Mouse (Mus musculus) hindbrain, embryonic 11.5 days (tissue): ENCODE data around the gene Pnck. TPM values are rescaled to one million over a fixed set of nuclear protein-coding genes. Genes with fewer than 3 reads are reported as not detected.

Experiments
- ATAC-seq: fragments of 200-750 bp; cut with Nextera tagmentation; 2 replicates; pipeline ENCODE4 v1.8.0; 2017; ENCODE audit warnings: mild to moderate bottlenecking, moderate TSS enrichment, moderate library complexity; ENCODE audit not compliant: low FRiP score
- DNase-seq: peaks from one replicate; pipeline ENCODE4 v3.0.0-alpha.2; 2015; ENCODE audit warnings: low spot score
- H3K27ac ChIP-seq: fragments of 300-500 bp; sonication (generic); 2 replicates; pipeline ENCODE4 v1.5.1; 2014; ENCODE audit warnings: mild to moderate bottlenecking, low read depth, low read length
- H3K27me3 ChIP-seq: fragments of 300-500 bp; sonication (generic); 2 replicates; pipeline ENCODE4 v1.6.1; 2014; ENCODE audit warnings: mild to moderate bottlenecking, low read length, moderate library complexity, mixed read lengths; ENCODE audit not compliant: control insufficient read depth, insufficient read depth
- H3K36me3 ChIP-seq: fragments of 300-500 bp; sonication (generic); 2 replicates; pipeline ENCODE4 v1.6.1; 2014; ENCODE audit warnings: mild to moderate bottlenecking, low read length, moderate library complexity, mixed read lengths; ENCODE audit not compliant: control insufficient read depth, insufficient read depth
- H3K4me1 ChIP-seq: fragments of 300-500 bp; sonication (generic); replicated peaks from 2 replicates; pipeline ENCODE4 v1.6.1; 2014; ENCODE audit warnings: low read length, mixed read lengths; ENCODE audit not compliant: control insufficient read depth, insufficient read depth
- H3K4me2 ChIP-seq: fragments of 300-500 bp; sonication (generic); replicated peaks from 2 replicates; pipeline ENCODE4 v1.6.1; 2014; ENCODE audit warnings: mild to moderate bottlenecking, low read depth, low read length
- H3K4me3 ChIP-seq: fragments of 300-500 bp; sonication (generic); 2 replicates; pipeline ENCODE4 v1.5.1; 2014; ENCODE audit warnings: low read depth, low read length
- H3K9ac ChIP-seq: fragments of 300-500 bp; sonication (generic); 2 replicates; pipeline ENCODE4 v1.6.1; 2014; ENCODE audit warnings: low read depth, low read length
- H3K9me3 ChIP-seq: fragments of 300-500 bp; sonication (generic); 2 replicates; pipeline ENCODE4 v1.6.1; 2016; ENCODE audit warnings: low read length; ENCODE audit not compliant: control insufficient read depth
- WGBS: fragments of 180-500 bp; shearing (Covaris S2); extraction: QIAGEN DNeasy Blood & Tissue Kit; methylation state at CpG from one replicate; pipeline ENCODE4 v1.1.7; 2014; 5-methylcytosine and 5-hydroxymethylcytosine counted together
- polyA plus RNA-seq: library from polyadenylated mRNA; unstranded; fragments of >200 nt; fragmentation: Nextera tagmentation; extraction: Ambion mirVana; gene quantifications from 2 replicates; pipeline ENCODE4 v1.2.1, GENCODE M21; 2014

Pnck gene
- polyA plus RNA-seq, 1 experiment from 2014 or later: 14.0 TPM

DNA sequence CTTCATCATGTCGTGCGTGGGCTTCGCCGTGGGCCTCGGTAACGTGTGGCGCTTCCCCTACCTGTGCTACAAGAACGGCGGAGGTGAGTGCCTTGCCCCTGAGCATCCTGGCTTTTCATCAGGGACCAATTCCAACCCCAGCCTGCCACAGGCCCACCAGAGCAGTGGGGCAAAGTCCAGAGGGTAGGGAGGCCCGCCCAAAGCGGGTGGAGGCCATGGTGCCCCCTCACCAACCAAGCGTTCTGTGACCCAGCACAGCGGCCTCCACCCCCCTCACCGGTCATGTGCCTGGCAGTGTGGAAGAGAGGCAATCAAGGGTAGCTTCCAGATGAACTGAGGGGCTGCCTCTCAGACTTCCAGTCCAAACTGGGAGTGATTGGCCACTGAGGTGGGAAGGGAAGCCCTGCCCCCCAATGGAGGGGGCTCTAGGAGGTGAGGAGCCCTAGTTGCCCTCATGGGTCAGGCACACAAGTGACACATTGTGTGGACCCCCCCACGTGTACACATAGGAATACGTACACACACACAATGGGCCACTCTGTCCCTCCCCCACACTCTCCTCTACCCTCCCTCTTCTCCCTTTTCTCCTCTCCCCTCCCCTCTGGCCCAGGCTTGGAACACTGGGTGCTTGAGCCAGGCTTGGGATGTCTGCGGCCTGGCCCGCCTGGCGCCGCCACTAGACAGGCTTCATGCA, 14.2 kb upstream of the Pnck start:
- Histone ChIP-seq H3K36me3 (no peaks in the 10 kb centered on the region), H3K9ac (peak overlapping the region; percentile 73), H3K27me3 (no peaks in the 10 kb centered on the region; the same call in 1 of the 2 replicates), H3K4me1 (no peaks in the 10 kb centered on the region; the same call in 1 of the 2 replicates), H3K4me3 (peak overlapping the region; percentile 57), H3K9me3 (no peaks in the 10 kb centered on the region), H3K27ac (no peak overlapping the region), H3K4me2 (peak overlapping the region; percentile 76)
- DNase-seq (peak; percentile 23), ATAC-seq (peak; percentile 45)
- WGBS: 22% methylated on average over 20 of the region's 20 CpGs

DNA sequence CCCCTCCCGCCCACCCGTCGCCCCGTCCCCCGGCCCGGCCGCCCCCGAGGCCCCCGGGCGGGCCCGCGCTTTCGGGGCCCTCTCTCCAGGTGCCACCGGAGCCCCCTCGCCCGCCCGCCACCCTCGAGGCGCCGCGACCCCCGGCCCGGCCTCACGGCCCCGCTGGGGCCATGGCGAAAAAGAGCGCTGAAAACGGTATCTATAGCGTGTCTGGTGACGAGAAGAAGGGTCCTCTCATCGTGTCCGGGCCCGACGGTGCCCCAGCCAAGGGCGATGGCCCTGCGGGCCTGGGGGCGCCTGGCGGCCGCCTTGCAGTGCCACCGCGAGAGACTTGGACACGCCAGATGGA, 13.7 kb upstream of the Pnck start:
- peak; percentile 4; the same call in 1 of the 2 replicates for ATAC-seq
- 25% methylated on average over 11 of the region's 42 CpGs for WGBS
- Histone ChIP-seq H3K9ac (peak overlapping the region; percentile 73), H3K4me3 (peak overlapping the region; percentile 57), H3K27me3 (no peaks in the 10 kb centered on the region; the same call in 1 of the 2 replicates), H3K36me3 (no peaks in the 10 kb centered on the region), H3K9me3 (no peaks in the 10 kb centered on the region), H3K4me2 (peak overlapping the region; percentile 76), H3K4me1 (no peaks in the 10 kb centered on the region; the same call in 1 of the 2 replicates), H3K27ac (no peak overlapping the region)
- peak; percentile 20 for DNase-seq

DNA sequence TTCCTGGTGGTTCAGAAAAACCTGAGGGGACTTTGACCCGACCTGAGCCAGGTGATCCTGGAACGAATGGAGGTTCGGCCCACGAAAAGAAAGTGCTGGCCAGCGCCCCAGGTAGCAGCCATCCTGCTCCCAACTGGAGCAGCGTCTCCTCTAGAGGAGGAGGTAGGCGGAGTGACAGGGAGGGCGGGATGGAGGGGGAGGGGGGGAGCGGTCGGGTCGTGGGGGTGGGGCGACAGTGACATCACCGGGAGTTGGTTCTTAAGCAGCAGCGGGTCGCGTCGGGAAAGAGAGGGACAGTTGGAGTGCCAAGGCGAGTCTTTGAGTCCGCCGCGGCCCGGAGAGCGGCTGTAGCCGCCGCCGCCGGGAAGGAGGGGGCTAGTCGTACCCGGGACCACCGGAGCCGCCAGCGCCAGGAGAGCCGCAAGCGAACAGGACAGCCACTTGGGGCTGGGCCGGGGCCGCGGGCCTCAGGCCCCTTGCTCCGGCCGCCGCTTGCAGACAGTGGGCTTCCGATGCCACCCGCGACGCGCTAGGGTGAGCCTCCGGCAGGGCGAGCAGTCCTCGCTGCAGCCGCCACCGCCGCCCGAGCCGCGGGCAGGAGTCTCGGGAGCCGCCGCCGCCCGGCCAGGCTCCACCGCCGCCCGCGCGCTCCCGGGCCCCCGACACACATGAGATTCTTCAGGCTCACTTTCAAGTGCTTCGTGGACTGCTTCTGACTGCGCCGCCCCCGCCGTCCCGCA, 13.1 kb upstream of the Pnck start, which contains the start of gene Slc6a8:
Gene Slc6a8, plus strand, starts transcription at position 272 of the 740 bp plus-strand sequence.
- H3K27ac ChIP-seq: no peak within 1 kb of the TSS
- no peaks in the 10 kb centered on the region; the same call in 1 of the 2 replicates for H3K4me1 ChIP-seq
- ATAC-seq: peak; percentile 78
- peak within 1 kb of the TSS; percentile 73 for H3K9ac ChIP-seq
- H3K4me2 ChIP-seq: peak within 1 kb of the TSS; percentile 76
- DNase-seq: peak; percentile 71
- WGBS: 18% methylated on average over 5 of the region's 72 CpGs
- H3K9me3 ChIP-seq: no peaks in the 10 kb centered on the region
- H3K4me3 ChIP-seq: peak within 1 kb of the TSS; percentile 57
- no peaks in the 10 kb centered on the region; the same call in 1 of the 2 replicates for H3K27me3 ChIP-seq
- no peaks in the 10 kb centered on the region for H3K36me3 ChIP-seq

DNA sequence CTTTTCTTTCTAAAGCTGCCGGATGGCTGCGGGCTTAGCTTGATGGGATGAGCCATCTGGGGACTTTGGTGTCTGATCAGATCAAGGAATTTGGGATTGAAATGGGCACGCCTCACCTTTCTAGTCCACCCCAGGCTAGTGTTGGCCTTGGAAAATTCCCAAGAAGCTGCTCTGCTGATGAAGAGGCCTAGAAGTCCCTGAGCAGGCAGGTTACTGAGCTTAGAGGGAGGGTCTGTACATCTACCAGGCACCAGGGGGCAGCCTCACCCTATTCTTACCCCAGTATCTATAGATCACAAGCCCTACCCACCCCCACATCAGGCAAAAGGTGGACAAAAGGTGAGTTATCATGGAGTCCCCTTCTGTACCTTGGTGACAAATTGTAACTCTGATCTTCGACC, 12.1 kb upstream of the Pnck start:
- Histone ChIP-seq H3K4me3 (no peak overlapping the region), H3K4me1 (no peaks in the 10 kb centered on the region; the same call in 1 of the 2 replicates), H3K27me3 (no peaks in the 10 kb centered on the region; the same call in 1 of the 2 replicates), H3K27ac (no peak overlapping the region), H3K9me3 (no peaks in the 10 kb centered on the region), H3K36me3 (no peaks in the 10 kb centered on the region), H3K4me2 (no peak overlapping the region), H3K9ac (no peak overlapping the region)
- ATAC-seq (peak; percentile 62; the same call in 1 of the 2 replicates), DNase-seq (peak; percentile 61)
- WGBS: 67% methylated on average over 4 of the region's 4 CpGs

DNA sequence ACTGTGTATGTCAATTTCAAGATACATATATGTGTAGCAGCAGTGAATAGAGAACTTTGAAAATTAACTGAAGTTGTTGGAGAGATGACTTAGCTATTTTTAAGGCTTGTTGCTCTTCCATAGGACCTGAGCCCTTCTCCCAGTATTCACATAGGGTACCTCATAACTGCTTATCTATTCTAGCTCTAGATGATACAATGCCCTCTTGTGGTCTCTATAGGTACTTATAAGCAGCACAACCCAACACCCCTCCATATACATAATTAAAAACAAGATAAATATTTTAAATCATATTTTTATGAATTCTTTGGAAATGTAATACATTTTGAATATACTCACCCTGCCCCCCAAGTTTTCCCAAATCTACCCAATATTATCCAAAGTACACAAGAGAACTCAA, 3.2 kb upstream of the Pnck start:
- no peak overlapping the region for H3K27ac ChIP-seq
- ATAC-seq: no peak
- H3K27me3 ChIP-seq: no peaks in the 10 kb centered on the region
- no peaks in the 10 kb centered on the region for H3K9me3 ChIP-seq
- H3K9ac ChIP-seq: no peak overlapping the region
- no peak overlapping the region for H3K4me2 ChIP-seq
- H3K36me3 ChIP-seq: no peaks in the 10 kb centered on the region
- no peaks in the 10 kb centered on the region for H3K4me1 ChIP-seq
- H3K4me3 ChIP-seq: no peak overlapping the region
- DNase-seq: peak; percentile 7

DNA sequence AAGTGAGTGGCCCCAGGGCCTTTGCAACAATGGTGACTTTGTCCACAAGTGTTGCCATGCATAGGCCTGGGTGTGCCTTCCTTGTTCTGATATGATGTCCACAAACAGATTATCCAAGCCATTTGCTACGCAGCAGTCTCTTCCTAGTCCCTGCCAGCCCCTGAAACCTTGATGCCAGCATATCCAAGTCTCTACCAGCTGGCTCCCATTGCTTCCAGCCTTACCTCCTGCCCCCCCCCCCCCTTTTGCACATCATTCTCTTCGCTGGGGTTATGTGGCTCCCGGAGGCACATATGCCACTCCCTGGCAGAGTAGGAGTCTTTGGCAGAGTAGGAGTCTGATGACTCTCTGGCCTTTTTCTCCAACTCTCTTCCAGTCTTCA, 358 bp upstream of the Pnck start:
- no peaks in the 10 kb centered on the region for H3K4me1 ChIP-seq
- H3K9ac ChIP-seq: peak overlapping the region; percentile 36
- H3K27me3 ChIP-seq: no peaks in the 10 kb centered on the region
- H3K27ac ChIP-seq: no peak overlapping the region
- H3K36me3 ChIP-seq: no peaks in the 10 kb centered on the region
- H3K4me3 ChIP-seq: peak overlapping the region; percentile 41
- 92% methylated on average over 2 of the region's 3 CpGs for WGBS
- peak overlapping the region; percentile 70 for H3K4me2 ChIP-seq
- no peak for ATAC-seq
- DNase-seq: no peak
- H3K9me3 ChIP-seq: no peaks in the 10 kb centered on the region

DNA sequence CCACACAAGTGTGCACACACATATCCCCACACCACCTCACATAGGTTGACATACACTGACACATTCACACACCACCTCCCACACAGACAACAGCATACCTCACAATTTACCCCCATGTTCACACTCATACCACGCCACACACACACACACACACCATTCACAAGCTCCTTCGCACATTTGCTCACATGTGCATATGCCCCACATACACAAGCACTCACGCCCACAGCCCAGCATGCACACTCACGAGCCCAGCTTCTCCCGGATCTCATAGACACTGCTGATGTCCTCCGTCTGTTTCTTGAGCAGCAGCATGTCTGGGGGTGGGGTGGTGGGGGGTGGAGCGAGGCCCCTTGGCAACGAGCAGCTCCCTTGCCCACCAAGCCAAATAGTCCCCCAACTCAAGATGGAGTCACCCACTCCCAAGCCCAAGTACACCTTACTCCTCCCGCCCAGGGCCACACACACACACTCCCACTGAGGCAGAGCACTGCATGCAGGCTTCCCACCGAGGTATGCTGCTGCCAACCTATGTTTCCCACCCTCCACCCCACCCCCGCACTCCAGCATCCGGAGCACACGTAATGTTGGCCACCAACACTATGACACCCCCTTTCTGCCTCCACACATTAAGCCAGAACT, 862 bp downstream of the Pnck start:
- no peak overlapping the region for H3K9ac ChIP-seq
- H3K9me3 ChIP-seq: no peaks in the 10 kb centered on the region
- peak overlapping the region; percentile 70 for H3K4me2 ChIP-seq
- H3K27ac ChIP-seq: no peak overlapping the region
- no peaks in the 10 kb centered on the region for H3K4me1 ChIP-seq
- peak overlapping the region; percentile 41 for H3K4me3 ChIP-seq
- no peaks in the 10 kb centered on the region for H3K36me3 ChIP-seq
- peak; percentile 45 for ATAC-seq
- no peaks in the 10 kb centered on the region for H3K27me3 ChIP-seq
- 66% methylated on average over 13 of the region's 13 CpGs for WGBS
- DNase-seq: no peak

DNA sequence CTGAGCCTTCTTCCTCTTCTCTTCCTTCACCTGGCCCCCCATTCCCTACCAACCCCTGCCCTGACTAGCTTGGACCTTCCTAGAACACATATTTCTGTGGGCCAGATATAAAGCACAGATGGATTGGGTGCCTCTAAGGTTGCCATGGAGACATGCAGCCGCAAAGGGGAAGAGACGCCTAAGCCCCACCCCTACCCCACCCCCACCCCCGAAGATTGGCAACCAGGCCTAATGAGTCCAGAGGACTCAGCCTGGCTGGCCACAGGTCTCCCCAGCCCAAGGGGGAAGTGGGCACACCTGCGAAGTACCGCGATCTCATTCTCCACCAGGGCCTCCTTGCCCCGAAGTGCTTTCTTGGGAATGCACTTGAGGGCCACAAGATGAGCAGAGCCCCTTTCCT, 1.5 kb downstream of the Pnck start:
- Histone ChIP-seq H3K27ac (no peak overlapping the region), H3K4me2 (no peak overlapping the region), H3K36me3 (no peaks in the 10 kb centered on the region), H3K4me1 (no peaks in the 10 kb centered on the region), H3K27me3 (no peaks in the 10 kb centered on the region), H3K9me3 (no peaks in the 10 kb centered on the region), H3K4me3 (no peak overlapping the region), H3K9ac (no peak overlapping the region)
- ATAC-seq (no peak), DNase-seq (no peak)
- 50% methylated on average over 4 of the region's 7 CpGs for WGBS
